Mouse (Mus musculus): ENCODE measurements around the gene Wdr20. TPM values are rescaled to one million over a fixed set of nuclear protein-coding genes. Genes with fewer than 3 reads are reported as not detected.

The Wdr20 gene
- polyA plus RNA-seq, 1 experiment from 2014 or later: 24.6 TPM

GRCm38 (mm10) chr12:110813624-110814023, 75.9 kb downstream of the Wdr20 start:
- 96% methylated on average over 6 of the region's 6 CpGs for WGBS
- no peak for DNase-seq (ENCODE audit: low spot score)

GRCm38 (mm10) chr12:110814924-110815323, 77.2 kb downstream of the Wdr20 start:
- WGBS: 83% methylated on average over 17 of the region's 17 CpGs
- H3K4me1 ChIP-seq (ENCODE audit: control insufficient read depth, insufficient read depth, low read length): no peaks in the 10 kb centered on the region
- no peak overlapping the region for H3K4me2 ChIP-seq (ENCODE audit: low read length)
- H3K9me3 ChIP-seq (replicated peaks; ENCODE audit: control insufficient read depth, low read length): no peaks in the 10 kb centered on the region
- no peaks in the 10 kb centered on the region for H3K27me3 ChIP-seq (replicated peaks; ENCODE audit: control insufficient read depth, insufficient read depth, low read length)
- DNase-seq (ENCODE audit: low spot score) (no peak), ATAC-seq (no peak)
- H3K27ac ChIP-seq (ENCODE audit: low read depth, low read length): no peak overlapping the region
- no peak overlapping the region for H3K9ac ChIP-seq (ENCODE audit: low read length)
- peaks cover 22% of the 10 kb centered on the region; the same call in 1 of the 2 replicates for H3K36me3 ChIP-seq (ENCODE audit: control insufficient read depth, insufficient read depth, low read length)
- H3K4me3 ChIP-seq (ENCODE audit: low read depth, low read length): no peak overlapping the region

More at GRCm38 (mm10) chr12:110813624-110814023, 75.9 kb downstream of the Wdr20 start:
- Histone ChIP-seq H3K4me3 (ENCODE audit: low read depth, low read length) (no peak overlapping the region), H3K9me3 (replicated peaks; ENCODE audit: control insufficient read depth, low read length) (no peaks in the 10 kb centered on the region), H3K36me3 (ENCODE audit: control insufficient read depth, insufficient read depth, low read length) (peaks cover 22% of the 10 kb centered on the region; the same call in 1 of the 2 replicates), H3K27ac (ENCODE audit: low read depth, low read length) (no peak overlapping the region), H3K4me1 (ENCODE audit: control insufficient read depth, insufficient read depth, low read length) (no peaks in the 10 kb centered on the region), H3K27me3 (replicated peaks; ENCODE audit: control insufficient read depth, insufficient read depth, low read length) (no peaks in the 10 kb centered on the region), H3K4me2 (ENCODE audit: low read length) (no peak overlapping the region), H3K9ac (ENCODE audit: low read length) (no peak overlapping the region)
- no peak for ATAC-seq

GRCm38 (mm10) chr12:110816833-110817232, 79.1 kb downstream of the Wdr20 start:
- Histone ChIP-seq H3K4me3 (ENCODE audit: low read depth, low read length) (no peak overlapping the region), H3K36me3 (ENCODE audit: control insufficient read depth, insufficient read depth, low read length) (peaks cover 16% of the 10 kb centered on the region; the same call in 1 of the 2 replicates), H3K9ac (ENCODE audit: low read length) (no peak overlapping the region), H3K4me1 (ENCODE audit: control insufficient read depth, insufficient read depth, low read length) (no peaks in the 10 kb centered on the region), H3K27me3 (replicated peaks; ENCODE audit: control insufficient read depth, insufficient read depth, low read length) (no peaks in the 10 kb centered on the region), H3K4me2 (ENCODE audit: low read length) (no peak overlapping the region), H3K27ac (ENCODE audit: low read depth, low read length) (no peak overlapping the region), H3K9me3 (replicated peaks; ENCODE audit: control insufficient read depth, low read length) (no peaks in the 10 kb centered on the region)
- WGBS: 86% methylated on average over 2 of the region's 2 CpGs
- ATAC-seq (no peak), DNase-seq (ENCODE audit: low spot score) (no peak)

GRCm38 (mm10) chr12:110819367-110819766, 81.6 kb downstream of the Wdr20 start:
- no peak for ATAC-seq
- Histone ChIP-seq H3K4me2 (ENCODE audit: low read length) (no peak overlapping the region), H3K9me3 (replicated peaks; ENCODE audit: control insufficient read depth, low read length) (no peaks in the 10 kb centered on the region), H3K27ac (ENCODE audit: low read depth, low read length) (no peak overlapping the region), H3K4me1 (ENCODE audit: control insufficient read depth, insufficient read depth, low read length) (no peaks in the 10 kb centered on the region), H3K9ac (ENCODE audit: low read length) (no peak overlapping the region), H3K36me3 (ENCODE audit: control insufficient read depth, insufficient read depth, low read length) (0 out of 2 replicates have a peak, but pooled peaks cover 5% of the 10 kb centered on the region), H3K27me3 (replicated peaks; ENCODE audit: control insufficient read depth, insufficient read depth, low read length) (no peaks in the 10 kb centered on the region), H3K4me3 (ENCODE audit: low read depth, low read length) (no peak overlapping the region)
- 84% methylated on average over 8 of the region's 8 CpGs for WGBS
- DNase-seq (ENCODE audit: low spot score): no peak

- Histone ChIP-seq H3K4me2 (ENCODE audit: low read length) (no peak overlapping the region), H3K4me3 (ENCODE audit: low read depth, low read length) (no peak overlapping the region), H3K9ac (ENCODE audit: low read length) (no peak overlapping the region), H3K4me1 (ENCODE audit: control insufficient read depth, insufficient read depth, low read length) (no peaks in the 10 kb centered on the region), H3K27ac (ENCODE audit: low read depth, low read length) (no peak overlapping the region), H3K9me3 (replicated peaks; ENCODE audit: control insufficient read depth, low read length) (no peaks in the 10 kb centered on the region), H3K27me3 (replicated peaks; ENCODE audit: control insufficient read depth, insufficient read depth, low read length) (no peaks in the 10 kb centered on the region), H3K36me3 (ENCODE audit: control insufficient read depth, insufficient read depth, low read length) (no peaks in the 10 kb centered on the region)
- 89% methylated on average over 2 of the region's 2 CpGs for WGBS
- ATAC-seq (no peak), DNase-seq (ENCODE audit: low spot score) (no peak)
Observed at GRCm38 (mm10) chr12:110821787-110822186, 84.0 kb downstream of the Wdr20 start.

GRCm38 (mm10) chr12:110822366-110822765, 84.6 kb downstream of the Wdr20 start:
- Histone ChIP-seq H3K9ac (ENCODE audit: low read length) (no peak overlapping the region), H3K27me3 (replicated peaks; ENCODE audit: control insufficient read depth, insufficient read depth, low read length) (no peaks in the 10 kb centered on the region), H3K9me3 (replicated peaks; ENCODE audit: control insufficient read depth, low read length) (no peaks in the 10 kb centered on the region), H3K4me3 (ENCODE audit: low read depth, low read length) (no peak overlapping the region), H3K36me3 (ENCODE audit: control insufficient read depth, insufficient read depth, low read length) (peaks cover under 1% of the 10 kb centered on the region; the same call in 1 of the 2 replicates), H3K27ac (ENCODE audit: low read depth, low read length) (no peak overlapping the region), H3K4me2 (ENCODE audit: low read length) (no peak overlapping the region), H3K4me1 (ENCODE audit: control insufficient read depth, insufficient read depth, low read length) (no peaks in the 10 kb centered on the region)
- ATAC-seq (no peak), DNase-seq (ENCODE audit: low spot score) (no peak)
- 91% methylated on average over 7 of the region's 7 CpGs for WGBS

GRCm38 (mm10) chr12:110828908-110829307, 91.2 kb downstream of the Wdr20 start:
- Histone ChIP-seq H3K4me3 (ENCODE audit: low read depth, low read length) (no peak overlapping the region), H3K36me3 (ENCODE audit: control insufficient read depth, insufficient read depth, low read length) (peaks cover 6% of the 10 kb centered on the region; the same call in 1 of the 2 replicates), H3K4me2 (ENCODE audit: low read length) (no peak overlapping the region), H3K9me3 (replicated peaks; ENCODE audit: control insufficient read depth, low read length) (no peaks in the 10 kb centered on the region), H3K27ac (ENCODE audit: low read depth, low read length) (no peak overlapping the region), H3K9ac (ENCODE audit: low read length) (no peak overlapping the region), H3K27me3 (replicated peaks; ENCODE audit: control insufficient read depth, insufficient read depth, low read length) (no peaks in the 10 kb centered on the region), H3K4me1 (ENCODE audit: control insufficient read depth, insufficient read depth, low read length) (no peaks in the 10 kb centered on the region)
- 94% methylated on average over 4 of the region's 4 CpGs for WGBS
- ATAC-seq (no peak), DNase-seq (ENCODE audit: low spot score) (no peak)

- no peaks in the 10 kb centered on the region for H3K27me3 ChIP-seq (replicated peaks; ENCODE audit: control insufficient read depth, insufficient read depth, low read length)
- DNase-seq (ENCODE audit: low spot score) (no peak), ATAC-seq (no peak)
- no peak overlapping the region for H3K4me3 ChIP-seq (ENCODE audit: low read depth, low read length)
- no peaks in the 10 kb centered on the region for H3K4me1 ChIP-seq (ENCODE audit: control insufficient read depth, insufficient read depth, low read length)
- WGBS: 86% methylated on average over 10 of the region's 11 CpGs
- peaks cover 6% of the 10 kb centered on the region; the same call in 1 of the 2 replicates for H3K36me3 ChIP-seq (ENCODE audit: control insufficient read depth, insufficient read depth, low read length)
- H3K4me2 ChIP-seq (ENCODE audit: low read length): no peak overlapping the region
- no peaks in the 10 kb centered on the region for H3K9me3 ChIP-seq (replicated peaks; ENCODE audit: control insufficient read depth, low read length)
- no peak overlapping the region for H3K27ac ChIP-seq (ENCODE audit: low read depth, low read length)
- H3K9ac ChIP-seq (ENCODE audit: low read length): no peak overlapping the region
Observed at GRCm38 (mm10) chr12:110830293-110831024, 92.7 kb downstream of the Wdr20 start.

GRCm38 (mm10) chr12:110835182-110835581, 97.4 kb downstream of the Wdr20 start:
- Histone ChIP-seq H3K4me2 (ENCODE audit: low read length) (no peak overlapping the region), H3K4me3 (ENCODE audit: low read depth, low read length) (no peak overlapping the region), H3K4me1 (ENCODE audit: control insufficient read depth, insufficient read depth, low read length) (peaks cover 8% of the 10 kb centered on the region; the same call in 1 of the 2 replicates), H3K9me3 (replicated peaks; ENCODE audit: control insufficient read depth, low read length) (no peaks in the 10 kb centered on the region), H3K36me3 (ENCODE audit: control insufficient read depth, insufficient read depth, low read length) (no peaks in the 10 kb centered on the region), H3K27me3 (replicated peaks; ENCODE audit: control insufficient read depth, insufficient read depth, low read length) (no peaks in the 10 kb centered on the region), H3K27ac (ENCODE audit: low read depth, low read length) (no peak overlapping the region), H3K9ac (ENCODE audit: low read length) (no peak overlapping the region)
- 98% methylated on average over 3 of the region's 3 CpGs for WGBS
- ATAC-seq (no peak), DNase-seq (ENCODE audit: low spot score) (no peak)
